Mouse (Mus musculus) cerebellum, adult 9-10 months (tissue): ENCODE measurements around the gene Glod4.

Experiments used
- DNase-seq: peaks from one replicate; pipeline ENCODE4 v3.0.0; 2022

Glod4 gene

GRCm38 (mm10) chr11:76242901-76243810 is at the start of gene Glod4, which contains the start of gene Mrm3:
Glod4 (minus strand) TSS chr11:76243725.
Mrm3 (plus strand) TSS chr11:76243715.
- DNase-seq, result peak; percentile 91

DNA sequence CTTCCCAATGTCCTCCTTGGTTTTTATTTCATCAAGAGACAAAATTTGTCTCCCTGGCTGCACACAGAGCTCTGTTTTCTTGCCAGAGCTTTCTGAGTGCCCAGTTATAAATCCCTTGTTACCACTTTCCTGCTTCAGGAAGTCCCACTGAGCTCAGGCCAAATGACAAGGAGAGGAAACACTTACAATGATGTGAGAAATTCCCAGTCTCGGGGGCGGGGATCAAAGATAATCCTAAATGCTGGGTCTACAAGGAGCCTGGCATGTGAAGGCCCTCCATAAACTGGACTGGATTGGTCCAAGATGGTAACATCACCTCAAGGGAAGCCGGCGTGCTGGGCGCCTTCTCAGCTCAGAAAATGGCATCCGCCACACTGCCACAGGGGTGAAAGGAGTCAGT is 49.3 kb upstream of the Glod4 start:
- no peak for DNase-seq

DNA sequence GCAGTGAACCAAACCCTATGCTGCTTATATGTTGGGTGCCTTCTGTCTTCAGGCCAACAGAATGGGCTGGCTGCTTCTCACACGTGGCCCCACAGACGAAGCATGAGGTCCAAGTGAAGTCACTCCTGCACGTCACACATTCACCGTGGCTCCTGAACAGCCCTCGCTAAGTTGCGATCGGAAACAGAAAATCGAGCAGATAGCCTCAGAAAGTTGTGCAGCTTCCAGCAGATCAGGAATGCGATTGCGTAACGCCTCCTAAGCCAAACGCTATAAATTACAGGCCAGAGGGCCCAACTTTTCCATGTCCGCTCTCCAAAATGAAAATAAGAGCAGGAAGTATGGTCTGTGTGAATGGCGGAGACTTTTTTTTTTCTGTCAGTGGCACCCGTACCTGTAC is 48.9 kb upstream of the Glod4 start:
- DNase-seq, result no peak

GRCm38 (mm10) chr11:76291960-76292359 is 48.4 kb upstream of the Glod4 start:
- DNase-seq, result no peak

DNA sequence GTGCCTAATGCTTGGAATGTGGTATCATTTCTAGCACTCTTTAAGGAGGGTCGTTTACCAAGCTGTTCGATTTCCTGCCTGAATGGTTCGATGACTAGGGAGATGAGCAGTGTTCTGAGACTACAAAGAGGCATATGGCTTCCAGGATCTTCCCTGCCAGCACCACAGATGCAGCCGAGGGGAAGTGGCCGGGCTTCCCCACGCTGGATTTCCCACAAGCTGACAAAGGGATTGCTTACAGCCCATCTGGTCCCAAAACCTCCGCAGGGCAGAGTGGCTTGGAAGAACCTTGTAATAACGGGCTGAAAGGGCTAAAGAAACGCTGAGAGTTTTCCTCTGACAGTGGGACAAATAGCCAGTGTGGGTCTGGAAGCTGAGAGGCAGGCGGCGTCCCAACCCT is 46.8 kb upstream of the Glod4 start:
- peak; percentile 94 for DNase-seq

DNA sequence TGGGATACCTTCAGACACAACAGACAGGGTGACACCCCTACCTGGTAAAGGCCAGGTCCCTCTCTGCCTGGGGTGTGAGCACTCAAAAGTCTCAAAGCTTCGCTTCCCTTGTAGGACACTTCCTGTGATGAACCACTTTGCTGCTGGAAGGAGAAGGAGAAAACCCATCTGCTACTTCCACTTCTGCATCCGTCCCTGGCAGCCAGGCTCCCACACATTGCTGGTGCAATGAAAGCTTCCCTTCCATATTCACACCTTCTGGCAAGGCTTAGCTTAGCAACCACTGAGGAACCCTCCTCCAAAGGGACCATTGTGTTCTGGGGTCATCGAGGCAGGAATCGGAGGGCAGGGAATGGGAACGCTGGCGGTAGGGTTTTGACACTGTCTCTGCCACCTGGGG is 45.1 kb upstream of the Glod4 start:
- DNase-seq, result no peak

DNA sequence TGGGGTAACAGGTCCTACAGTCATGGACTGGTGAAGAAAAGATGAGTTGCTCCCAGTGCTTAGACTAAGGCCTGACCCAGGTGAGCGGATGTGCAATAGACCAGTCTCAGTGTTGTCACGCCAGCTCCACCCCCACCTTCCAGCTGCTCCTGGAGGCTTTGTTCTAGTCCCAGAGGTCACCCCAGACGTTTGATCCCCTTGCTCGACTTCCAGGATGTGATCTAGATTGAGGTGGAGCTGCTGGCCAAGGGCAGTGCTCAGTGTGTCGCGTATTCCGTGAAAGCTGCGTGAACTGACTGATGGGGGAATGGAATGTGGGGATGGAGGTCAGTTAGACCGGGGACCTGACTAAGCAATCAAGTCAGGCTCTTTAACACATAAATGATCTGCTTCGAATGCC is 43.8 kb upstream of the Glod4 start:
- DNase-seq, result no peak

- DNase-seq, result no peak
Measured at GRCm38 (mm10) chr11:76286534-76287126, 43.1 kb upstream of the Glod4 start.

DNA sequence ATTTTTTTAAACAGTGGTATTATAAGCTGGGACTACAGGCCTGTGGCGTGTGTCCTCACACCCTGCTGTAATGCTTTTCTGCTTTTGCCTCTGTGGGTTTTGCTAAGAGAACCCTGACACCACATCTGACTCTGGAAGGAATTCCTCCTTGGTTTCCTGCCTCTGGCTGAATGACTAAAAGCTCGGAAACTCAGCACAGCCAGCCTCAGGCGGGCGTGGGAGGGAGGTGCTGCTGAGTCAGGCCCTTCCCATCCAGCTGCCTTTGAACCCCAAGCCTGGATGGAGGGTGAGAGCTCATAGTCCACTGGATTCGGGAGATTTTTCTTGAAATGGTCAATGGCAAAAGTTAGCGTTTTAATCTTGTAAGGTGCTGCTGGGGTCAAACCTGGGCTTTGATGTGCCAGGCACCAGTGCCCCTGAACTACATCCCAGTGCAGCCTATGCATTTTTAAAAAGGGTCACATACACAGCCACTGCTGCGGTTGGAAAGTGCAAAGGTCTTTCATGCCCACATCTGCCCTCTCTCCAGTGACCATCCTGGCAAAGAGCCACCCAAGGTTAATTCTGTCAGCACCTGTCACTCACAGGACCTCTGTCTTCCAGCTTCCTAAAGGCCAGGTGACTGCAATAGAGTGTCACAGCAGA is 42.0 kb upstream of the Glod4 start:
- no peak for DNase-seq

GRCm38 (mm10) chr11:76283841-76284240 is 40.3 kb upstream of the Glod4 start:
- no peak for DNase-seq

DNA sequence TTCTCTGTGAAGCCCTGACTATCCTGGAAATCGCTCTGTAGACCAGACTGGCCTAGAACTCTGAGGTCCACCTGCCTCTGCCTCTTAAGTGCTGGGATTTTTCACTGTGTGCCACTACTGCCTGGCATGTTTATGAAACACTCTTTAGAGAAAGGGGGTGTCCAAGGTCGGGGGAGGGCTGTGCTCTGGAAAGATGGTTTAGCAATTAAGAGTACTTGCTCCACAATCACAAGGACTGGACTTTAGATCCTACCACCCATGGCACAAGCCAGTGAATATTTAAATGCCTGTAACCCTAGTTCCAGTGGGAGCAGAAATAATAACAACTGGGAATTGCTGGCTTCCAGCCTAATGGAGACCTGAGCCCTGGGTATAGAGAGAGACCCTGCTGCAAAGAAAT is 36.4 kb upstream of the Glod4 start:
- no peak for DNase-seq

GRCm38 (mm10) chr11:76278960-76279852 is 35.7 kb upstream of the Glod4 start:
- DNase-seq, result no peak

- peak; percentile 76 for DNase-seq
Measured at GRCm38 (mm10) chr11:76272440-76272839, 28.9 kb upstream of the Glod4 start.

GRCm38 (mm10) chr11:76268521-76269065 is 25.1 kb upstream of the Glod4 start:
- DNase-seq, result no peak

DNA sequence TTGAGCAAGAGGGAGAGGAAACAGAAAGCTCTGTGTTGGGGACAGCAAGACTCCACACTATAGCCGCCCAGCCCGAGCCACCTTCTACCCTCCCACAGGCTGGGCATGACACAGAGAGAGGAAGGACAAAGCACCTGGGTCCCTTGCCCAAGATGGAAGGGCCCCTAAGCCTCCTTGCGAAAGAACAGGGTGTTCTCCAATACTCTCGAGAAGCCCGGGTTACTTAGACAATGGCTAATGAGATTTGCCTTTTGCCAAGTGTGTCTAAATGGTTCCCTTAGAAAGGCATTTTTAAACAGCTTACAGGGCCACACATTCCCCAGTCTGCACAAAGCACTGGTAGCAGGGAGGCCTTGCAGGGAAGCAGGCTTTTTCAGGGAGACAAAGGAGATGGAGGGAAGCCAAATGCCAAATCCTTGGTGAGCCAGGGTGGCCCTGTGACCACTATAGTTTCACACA is 24.5 kb upstream of the Glod4 start:
- no peak for DNase-seq

GRCm38 (mm10) chr11:76267550-76267949 is 24.0 kb upstream of the Glod4 start:
- DNase-seq, result no peak

- no peak for DNase-seq
Measured at GRCm38 (mm10) chr11:76262611-76263351, 19.3 kb upstream of the Glod4 start.

- no peak for DNase-seq
Measured at GRCm38 (mm10) chr11:76261224-76261623, 17.7 kb upstream of the Glod4 start.

- no peak for DNase-seq
Measured at GRCm38 (mm10) chr11:76260208-76261050, 16.9 kb upstream of the Glod4 start.

GRCm38 (mm10) chr11:76258511-76258910 is 15.0 kb upstream of the Glod4 start:
- no peak for DNase-seq

- no peak for DNase-seq
Measured at GRCm38 (mm10) chr11:76257386-76257785, 13.9 kb upstream of the Glod4 start.
